Mouse (Mus musculus) lung, adult 2 months (tissue): ENCODE measurements around the gene Cdc14a. TPM values are rescaled to one million over a fixed set of nuclear protein-coding genes. Genes with fewer than 3 reads are reported as not detected.

Experiments used
- DNase-seq: peaks from one replicate; pipeline ENCODE4 v3.0.0; 2022
- H3K4me1 ChIP-seq: fragments of 200-500 bp; 2 replicates; pipeline ENCODE4 v1.6.1; 2011; ENCODE audit warnings: low read length; ENCODE audit not compliant: control insufficient read depth, insufficient read depth
- H3K4me3 ChIP-seq: fragments of 200-500 bp; replicated peaks from 2 replicates; pipeline ENCODE3; 2011; ENCODE audit warnings: low read depth, mild to moderate bottlenecking, control low read depth, low read length; ENCODE audit errors: extremely low read depth
- CTCF ChIP-seq: fragments of 200-500 bp; IDR thresholded peaks from 2 replicates; pipeline ENCODE4 v1.5.1; 2011; ENCODE audit warnings: mild to moderate bottlenecking, low read length, control low read depth; ENCODE audit not compliant: insufficient read depth
- POLR2A ChIP-seq: fragments of 200-500 bp; IDR thresholded peaks from 2 replicates; pipeline ENCODE4 v1.6.1; 2011; ENCODE audit warnings: low read depth, mild to moderate bottlenecking, control low read depth, low read length, borderline replicate concordance; ENCODE audit errors: extremely low read depth
- WGBS: fragments of 180-500 bp; shearing (Covaris S2); methylation state at CpG from one replicate; pipeline ENCODE4 v1.1.7; 2018; 5-methylcytosine and 5-hydroxymethylcytosine counted together
- polyA plus RNA-seq: library from polyadenylated mRNA; depleted of rRNA; stranded (reverse); fragments of >200 nt; gene quantifications from 2 replicates; pipeline ENCODE4 v1.2.3, GENCODE M21; 2012

Cdc14a gene
- polyA plus RNA-seq, 1 experiment = 7.2 TPM

DNA sequence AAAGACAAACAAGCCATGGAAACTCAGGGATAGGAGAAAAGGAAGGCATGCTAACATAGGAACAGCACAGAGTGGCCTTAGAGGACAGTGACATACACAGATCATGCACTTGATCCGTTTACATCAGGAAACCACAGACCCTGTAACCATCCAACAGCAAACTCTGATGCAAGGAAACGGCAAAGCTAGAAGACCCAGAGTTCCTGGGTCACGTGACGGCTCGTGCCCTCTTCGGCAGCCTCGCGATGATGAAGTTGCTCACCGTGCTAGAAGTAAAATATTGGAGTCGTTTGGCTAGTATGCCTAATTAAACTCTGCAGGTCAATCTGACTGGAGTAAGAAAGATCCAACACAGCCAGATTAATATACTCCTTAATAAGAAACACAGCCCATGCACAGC is 25.3 kb downstream of the Cdc14a start:
- Histone ChIP-seq H3K4me1 (no peaks in the 10 kb centered on the region), H3K4me3 (no peak overlapping the region)
- WGBS = 73% methylated on average over 10 of the region's 10 CpGs
- no peak for TF ChIP-seq CTCF
- TF ChIP-seq POLR2A = no peak
- no peak for DNase-seq

DNA sequence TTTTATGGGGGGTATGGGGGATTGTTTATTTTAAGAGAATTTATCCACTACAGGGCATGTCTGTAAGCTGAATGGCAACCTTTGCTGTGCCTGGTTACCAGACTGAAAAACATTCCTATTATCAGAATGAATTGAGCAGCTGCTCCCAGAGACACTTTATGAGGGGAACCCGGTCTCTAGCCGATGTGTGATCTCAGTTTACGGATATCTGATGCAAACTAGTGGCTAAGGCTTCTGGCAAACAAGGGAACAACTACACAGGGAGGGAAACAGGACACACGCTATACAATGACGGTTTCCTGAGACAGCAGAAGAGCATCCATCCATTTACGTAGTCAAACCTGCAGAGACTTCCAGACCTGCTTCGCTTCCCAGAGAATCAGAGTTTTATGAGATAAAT is 25.9 kb downstream of the Cdc14a start:
- Histone ChIP-seq H3K4me3 (no peak overlapping the region), H3K4me1 (no peaks in the 10 kb centered on the region)
- 81% methylated on average over 7 of the region's 7 CpGs for WGBS
- TF ChIP-seq POLR2A = no peak
- no peak for TF ChIP-seq CTCF
- DNase-seq = no peak

DNA sequence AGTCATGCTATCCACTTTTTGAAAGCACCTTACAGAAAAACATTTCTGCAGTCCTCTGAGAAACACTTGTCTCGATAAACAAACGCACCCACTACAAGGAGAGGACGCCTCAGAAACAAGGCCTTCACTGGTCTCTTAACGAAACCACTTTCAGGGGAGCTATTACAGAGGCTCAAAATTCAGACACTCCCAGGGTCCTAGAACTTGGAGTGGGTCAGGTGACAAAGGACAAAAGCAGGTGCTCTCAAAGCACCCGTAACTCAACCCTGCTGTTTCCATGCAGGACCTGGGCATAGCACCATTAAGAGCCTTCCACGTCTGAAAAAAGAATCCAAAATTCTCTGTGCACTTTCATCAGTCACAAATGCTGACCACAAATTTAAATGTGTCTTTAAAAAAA is 26.5 kb downstream of the Cdc14a start:
- WGBS = 75% methylated on average over 6 of the region's 6 CpGs
- TF ChIP-seq CTCF (no peak), POLR2A (no peak)
- H3K4me1 ChIP-seq = no peaks in the 10 kb centered on the region
- H3K4me3 ChIP-seq = no peak overlapping the region
- DNase-seq = no peak

DNA sequence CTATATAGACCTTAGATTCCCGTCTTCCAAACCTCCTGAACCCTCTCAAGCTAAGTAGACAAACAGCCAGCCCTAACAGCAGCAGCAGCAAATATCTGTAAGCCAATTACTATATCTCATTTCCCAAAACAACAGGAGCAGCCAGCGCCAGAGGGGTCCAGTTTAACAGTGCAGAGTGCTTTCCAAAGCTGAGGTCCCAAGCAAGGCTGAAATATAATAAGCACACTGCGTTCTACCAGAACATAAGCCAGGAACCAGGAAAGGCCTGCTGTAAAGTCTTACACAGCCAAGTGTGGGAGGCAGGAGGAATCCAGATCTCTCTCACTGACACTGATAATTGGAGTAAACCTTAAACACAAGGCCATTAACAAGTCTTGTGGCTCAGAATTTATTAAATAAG is 27.3 kb downstream of the Cdc14a start:
- no peak for DNase-seq
- WGBS = 86% methylated on average over 3 of the region's 3 CpGs
- TF ChIP-seq CTCF = no peak
- no peak for TF ChIP-seq POLR2A
- Histone ChIP-seq H3K4me1 (no peaks in the 10 kb centered on the region), H3K4me3 (no peak overlapping the region)

DNA sequence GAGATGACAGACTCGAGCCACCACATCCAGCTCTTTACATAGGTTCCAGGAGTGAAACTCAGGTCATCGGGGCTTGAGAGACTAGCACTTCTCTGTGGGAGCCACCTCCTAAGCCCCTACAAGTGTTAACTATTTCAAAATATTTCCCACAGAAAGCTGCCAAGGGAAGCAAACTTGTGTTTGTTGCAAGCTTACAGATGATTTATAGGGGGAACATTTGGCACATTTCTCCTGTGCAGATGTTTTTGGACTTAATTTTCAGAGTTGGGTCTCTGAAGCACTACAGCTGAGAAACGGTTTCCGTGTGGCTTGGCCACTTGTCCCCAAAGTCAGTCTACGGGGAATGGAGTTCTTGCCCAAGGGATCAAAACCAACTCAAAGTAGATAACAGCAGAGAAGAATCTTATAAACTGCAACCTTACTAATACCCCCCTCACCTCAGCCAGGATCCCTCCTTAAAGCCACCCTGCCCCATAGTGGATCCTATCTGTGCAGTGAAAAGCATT is 28.9 kb downstream of the Cdc14a start:
- WGBS = 57% methylated on average over 5 of the region's 5 CpGs
- TF ChIP-seq POLR2A = no peak
- DNase-seq = no peak
- Histone ChIP-seq H3K4me3 (no peak overlapping the region), H3K4me1 (no peaks in the 10 kb centered on the region)

DNA sequence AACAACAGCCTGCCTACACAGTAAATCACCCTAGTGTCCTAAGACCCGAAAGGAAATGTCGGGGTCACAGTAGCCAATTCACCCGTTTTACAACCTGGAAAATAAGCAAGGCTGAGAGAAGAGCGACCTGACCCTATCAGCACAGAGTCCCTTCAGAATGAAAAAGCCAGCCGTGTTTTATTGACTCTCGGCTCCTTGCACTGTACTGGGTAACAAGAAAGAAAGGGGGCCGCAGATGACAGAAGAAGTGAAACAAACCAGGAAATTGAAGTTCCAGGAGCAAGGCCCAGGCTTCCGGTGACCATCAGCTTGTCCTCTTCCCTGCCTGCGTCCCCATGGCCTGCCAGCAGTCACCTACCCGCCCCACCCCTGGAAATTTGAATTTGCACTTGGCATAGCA is 32.4 kb downstream of the Cdc14a start:
- Histone ChIP-seq H3K4me3 (no peak overlapping the region), H3K4me1 (no peaks in the 10 kb centered on the region)
- TF ChIP-seq CTCF (no peak), POLR2A (no peak)
- 65% methylated on average over 10 of the region's 10 CpGs for WGBS
- DNase-seq = no peak

DNA sequence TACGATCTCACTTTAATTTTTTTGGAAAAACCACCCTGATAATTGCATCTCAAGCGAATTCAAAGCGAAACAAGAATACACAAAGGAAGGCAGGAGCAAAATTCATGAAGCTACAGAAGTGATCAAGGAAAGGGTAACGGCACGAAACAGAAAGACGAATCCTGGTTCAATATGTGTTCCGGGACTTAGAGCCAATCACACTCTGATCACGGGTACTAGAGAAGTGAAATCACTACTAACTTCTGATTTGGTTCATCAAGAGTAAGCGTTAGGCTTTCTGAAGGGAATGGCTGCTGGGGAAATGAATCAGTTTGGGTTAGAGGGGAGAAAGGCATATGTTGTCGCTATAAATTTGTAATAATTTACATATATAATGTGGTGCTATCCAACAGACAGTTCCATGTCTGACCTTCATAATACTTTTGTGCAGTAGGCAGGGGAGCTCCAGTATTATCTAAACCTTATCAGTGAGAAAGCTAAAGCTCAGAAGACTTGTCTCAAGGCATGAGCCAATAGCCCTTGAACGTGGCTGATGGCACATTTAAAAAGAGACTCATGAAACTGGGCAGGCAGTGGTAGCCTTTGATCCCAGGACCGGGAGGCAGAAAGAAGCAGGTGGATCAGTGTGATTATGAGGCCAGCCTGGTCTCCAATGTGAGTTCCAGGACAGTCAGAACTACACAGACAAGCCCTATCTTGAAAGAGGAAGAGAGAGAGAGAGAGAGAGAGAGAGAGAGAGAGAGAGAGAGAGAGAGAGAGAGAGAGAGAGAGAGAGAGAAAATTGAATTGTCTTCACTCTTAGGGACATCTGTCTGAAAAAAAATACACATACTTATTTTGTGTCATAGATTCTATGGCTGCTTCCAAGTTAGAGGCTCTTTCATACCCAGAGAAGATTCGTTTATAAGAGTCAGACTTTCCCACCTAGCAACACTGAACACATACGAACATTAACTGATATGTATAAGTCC is 34.0 kb downstream of the Cdc14a start:
- WGBS = 90% methylated on average over 14 of the region's 14 CpGs
- H3K4me3 ChIP-seq = no peak overlapping the region
- no peak for TF ChIP-seq POLR2A
- TF ChIP-seq CTCF = no peak
- peaks cover under 1% of the 10 kb centered on the region; the same call in 1 of the 2 replicates for H3K4me1 ChIP-seq
- DNase-seq = no peak

DNA sequence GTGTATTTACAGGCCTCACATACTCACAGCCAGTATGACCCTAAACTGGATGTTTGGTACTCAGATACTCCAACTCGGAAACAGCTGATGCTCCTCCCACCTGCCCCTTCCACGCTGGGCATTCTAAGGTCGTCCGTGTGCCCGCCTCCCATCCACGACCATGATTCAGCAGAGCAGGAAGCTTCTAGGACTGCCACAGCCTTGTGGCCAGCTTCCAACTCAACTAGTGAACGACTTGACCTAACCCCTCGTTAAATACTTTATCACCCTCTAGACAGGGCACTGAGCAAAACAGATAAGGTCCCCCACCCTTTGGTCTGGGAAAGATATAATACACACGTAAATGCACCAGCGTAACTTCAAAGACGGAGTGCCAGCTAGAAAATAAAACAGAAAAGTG is 35.0 kb downstream of the Cdc14a start:
- no peak overlapping the region for H3K4me3 ChIP-seq
- 33% methylated on average over 11 of the region's 11 CpGs for WGBS
- peaks cover 2% of the 10 kb centered on the region; the same call in 1 of the 2 replicates for H3K4me1 ChIP-seq
- DNase-seq = no peak
- TF ChIP-seq CTCF (no peak), POLR2A (no peak)

DNA sequence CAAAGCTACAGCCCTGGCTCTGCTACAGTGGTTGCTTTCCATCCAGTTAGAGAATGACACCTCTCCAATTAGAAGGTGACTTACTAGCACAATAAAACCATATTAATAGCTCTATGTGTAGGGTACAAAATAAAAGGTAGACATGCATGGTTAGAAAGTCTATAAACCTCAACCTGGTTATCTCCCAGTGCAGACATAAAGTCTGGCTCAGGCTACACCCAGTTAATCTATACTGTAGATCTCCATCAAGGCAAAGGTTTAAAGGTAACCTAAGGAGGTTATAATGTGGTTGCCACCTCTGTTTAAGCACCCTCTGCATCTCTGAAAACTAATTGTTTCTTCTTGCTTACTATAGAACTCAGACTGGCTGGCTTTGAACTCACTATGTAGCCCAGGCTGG is 36.9 kb downstream of the Cdc14a start:
- TF ChIP-seq CTCF (no peak), POLR2A (no peak)
- Histone ChIP-seq H3K4me1 (peaks cover 2% of the 10 kb centered on the region; the same call in 1 of the 2 replicates), H3K4me3 (no peak overlapping the region)
- peak; percentile 0 for DNase-seq

DNA sequence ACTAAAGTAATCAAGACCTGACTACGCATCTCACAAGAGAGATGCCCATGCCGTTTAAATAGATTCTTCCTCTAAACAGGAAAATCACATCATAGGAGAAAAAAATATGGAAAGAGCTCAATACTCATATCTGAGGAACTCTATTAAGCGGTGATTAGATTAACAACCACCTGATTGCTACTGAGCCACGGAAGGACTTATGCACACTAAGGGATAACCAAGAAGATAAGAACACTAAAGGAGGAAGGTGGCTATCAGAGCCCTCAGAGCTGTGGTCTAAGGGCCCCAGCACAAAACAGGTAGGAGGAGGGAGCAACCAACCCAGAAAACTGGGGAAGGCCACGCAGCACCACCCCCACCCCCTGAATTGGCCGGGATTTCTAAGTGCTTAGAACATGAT is 37.5 kb downstream of the Cdc14a start:
- TF ChIP-seq POLR2A (no peak), CTCF (no peak)
- DNase-seq = no peak
- peaks cover 2% of the 10 kb centered on the region; the same call in 1 of the 2 replicates for H3K4me1 ChIP-seq
- 76% methylated on average over 6 of the region's 6 CpGs for WGBS
- H3K4me3 ChIP-seq = no peak overlapping the region
